Mouse (Mus musculus) left cerebral cortex, adult 11 months (tissue): ENCODE measurements at regions not wholly inside any gene's neighbourhood (a gene's known extent, or its start where the extent isn't known, plus 50 kb on each side); places are given as distances from the start of the nearest gene placed in this dataset.

Experiments
- DNase-seq: peaks from one replicate; pipeline ENCODE4 v3.0.0; 2022; ENCODE audit warnings: low spot score

DNA sequence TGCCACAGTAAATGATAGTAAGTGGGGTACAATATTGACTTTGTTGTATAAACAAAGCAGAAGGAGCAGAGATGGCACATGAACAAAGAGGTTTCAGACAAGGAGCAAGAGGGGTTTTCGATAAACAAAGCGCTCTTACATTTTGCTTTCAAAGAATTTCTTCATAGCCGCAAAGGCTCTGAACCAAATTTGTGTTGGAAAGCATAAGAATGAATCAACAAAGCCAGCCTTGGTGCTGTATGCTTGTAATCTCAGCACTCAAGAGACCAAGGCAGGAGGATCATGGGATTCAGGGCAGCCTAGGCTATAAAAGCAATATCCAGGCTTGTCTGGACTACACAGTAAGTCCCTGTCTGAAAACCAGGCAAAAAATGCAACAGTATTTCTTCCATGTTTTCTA, 62.0 kb upstream of the Clint1 start:
- no peak for DNase-seq

DNA sequence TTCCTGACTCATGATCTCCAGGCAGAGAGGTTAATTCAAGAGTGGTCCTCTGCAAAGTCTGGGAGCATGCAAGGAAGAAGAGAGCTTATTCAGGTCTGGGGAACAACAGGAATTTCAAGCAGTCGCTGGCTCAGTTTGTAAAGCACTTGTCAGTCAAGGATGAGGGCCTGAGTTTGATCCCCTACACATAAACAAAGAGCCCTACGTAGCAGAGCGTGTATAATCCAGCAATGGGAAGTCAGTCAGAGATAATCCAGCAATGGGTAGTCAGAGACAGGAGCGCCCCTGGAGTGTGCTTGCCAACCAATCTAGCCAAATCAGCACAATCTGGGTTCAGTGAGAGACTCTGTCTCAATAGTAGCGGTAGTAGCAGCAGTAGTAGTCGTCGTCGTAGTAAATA, 61.3 kb upstream of the Clint1 start:
- no peak for DNase-seq

DNA sequence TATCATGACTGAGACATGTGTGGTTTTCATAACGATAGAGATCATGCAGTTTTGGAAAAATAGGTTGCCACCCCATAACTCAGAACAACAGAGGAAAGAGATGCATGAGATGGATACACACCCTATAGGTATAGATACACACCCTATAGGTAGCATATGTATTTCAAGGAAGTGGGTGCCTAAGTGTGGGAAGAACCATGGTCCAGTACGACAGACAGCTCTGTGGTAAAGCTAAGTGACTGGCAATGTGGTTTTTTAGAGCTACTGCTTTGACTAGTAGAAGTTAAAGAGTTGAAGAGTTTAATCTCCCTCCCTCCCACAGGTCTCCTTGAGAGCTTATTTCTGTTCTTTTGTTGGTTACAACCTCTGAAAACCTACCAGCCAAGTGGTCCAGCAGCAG, 60.2 kb upstream of the Clint1 start:
- no peak for DNase-seq

DNA sequence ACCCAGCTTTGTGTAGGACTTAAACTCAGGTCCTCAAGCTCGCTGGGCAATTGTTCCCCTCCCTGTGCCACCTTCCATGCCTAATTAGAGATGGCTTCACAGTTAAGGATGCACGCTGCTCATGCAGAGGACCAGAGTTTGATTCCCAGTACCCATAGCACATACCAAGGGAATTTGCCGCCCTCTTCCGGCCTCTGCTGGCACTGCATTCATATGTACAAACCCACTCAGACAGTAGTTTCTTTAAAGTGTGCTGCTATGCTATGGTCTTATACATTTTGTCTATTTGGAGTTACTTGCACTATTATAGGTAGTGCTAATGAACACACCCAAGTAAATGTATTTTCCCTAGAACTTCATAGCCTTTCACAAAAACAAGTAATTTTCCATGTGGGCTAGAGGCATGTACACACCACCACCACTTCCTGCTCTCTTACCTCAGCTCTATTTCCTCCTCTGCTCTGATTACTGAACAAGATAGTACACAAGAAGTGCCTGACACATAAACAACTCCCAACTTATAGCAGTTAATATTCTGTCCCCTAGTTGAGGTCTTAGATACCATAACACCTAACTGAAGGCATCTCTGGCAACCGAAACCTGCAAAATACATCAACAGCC, 57.4 kb upstream of the Clint1 start:
- DNase-seq = no peak

DNA sequence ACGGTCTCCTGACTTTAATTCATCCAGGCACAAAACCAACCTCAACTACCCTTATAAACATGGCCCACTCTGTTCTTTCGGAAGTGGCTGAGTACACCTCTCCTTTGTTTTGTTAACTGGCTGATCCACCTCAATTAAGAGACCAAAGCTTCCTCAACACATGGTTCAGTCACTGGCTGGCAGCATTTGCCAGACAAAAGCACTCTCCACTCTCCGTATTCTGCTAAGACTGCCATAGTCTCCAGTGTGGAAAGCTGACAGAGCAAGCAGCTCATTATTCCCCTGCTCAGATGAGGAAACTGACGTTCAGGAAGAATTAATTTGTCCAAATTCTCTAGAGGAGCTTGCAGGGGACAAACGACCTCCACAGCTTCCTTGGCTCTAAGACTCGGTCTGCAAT, 56.5 kb upstream of the Clint1 start:
- DNase-seq = no peak

DNA sequence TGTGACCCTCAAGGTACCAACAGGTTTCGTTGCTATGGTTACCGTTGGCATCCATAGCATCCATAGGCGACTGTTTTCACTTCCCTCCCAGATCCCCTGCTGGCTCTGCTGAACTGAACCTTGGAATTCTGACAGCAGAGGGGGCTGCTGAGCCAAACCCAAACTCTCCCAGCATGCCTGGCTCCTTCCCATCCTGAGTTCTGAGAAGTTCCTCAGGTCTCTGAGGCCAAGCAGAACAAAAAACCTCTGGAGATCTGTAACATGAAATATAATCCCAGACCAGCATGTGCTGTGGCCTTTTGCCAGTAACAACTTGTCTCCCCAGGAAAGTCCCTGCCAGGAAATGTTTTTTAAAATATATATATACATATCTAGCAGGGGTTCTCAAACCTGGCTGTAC, 56.1 kb upstream of the Clint1 start:
- DNase-seq = peak; percentile 47

DNA sequence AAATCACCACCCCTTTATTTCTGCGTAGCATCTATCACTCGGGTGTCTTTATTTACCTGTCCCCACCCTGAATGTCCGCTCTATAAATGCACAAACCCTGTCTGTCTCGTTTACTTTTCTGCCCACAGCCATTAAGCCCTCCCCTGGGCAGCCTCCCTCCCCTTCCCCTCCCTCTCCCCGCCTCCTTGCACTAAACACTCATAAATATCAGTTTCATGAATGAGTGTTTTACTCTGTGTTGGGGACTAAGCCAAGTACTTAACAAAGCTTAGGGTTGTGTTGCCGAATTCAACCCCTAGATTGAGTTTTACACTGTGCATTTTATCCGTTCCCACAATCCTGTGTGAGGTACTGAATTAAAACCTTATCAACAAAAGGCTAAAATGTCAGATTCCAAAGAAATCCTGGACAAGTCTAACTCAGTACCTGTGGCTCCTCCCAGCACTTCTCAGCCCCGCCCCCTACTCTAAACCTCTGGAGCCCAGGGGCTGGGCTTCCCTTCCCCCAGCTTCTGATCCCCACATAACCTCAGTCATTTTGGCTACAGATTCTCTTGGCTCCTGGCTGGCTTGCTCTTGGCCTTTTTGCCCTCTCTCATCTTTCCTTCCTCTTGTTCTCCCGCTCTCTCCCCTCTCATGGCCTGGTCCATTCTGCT, 52.0 kb upstream of the Clint1 start:
- no peak for DNase-seq
